Mouse (Mus musculus) liver, postnatal 0 days (tissue): ENCODE results near the gene Aadacl3.

Experiments
- CTCF ChIP-seq: sonication (generic); IDR thresholded peaks from 2 replicates; pipeline ENCODE4 v1.5.1; 2016; ENCODE audit warnings: antibody characterized with exemption, low read depth
- EP300 ChIP-seq: IDR thresholded peaks from 2 replicates; pipeline ENCODE4 v1.6.1; 2016; ENCODE audit warnings: antibody characterized with exemption, low read depth, mild to moderate bottlenecking

- TF ChIP-seq CTCF (no peak), EP300 (no peak)
Observed at GRCm38 (mm10) chr4:144448546-144448945, 15.0 kb downstream of the Aadacl3 start.
